In the genomic region with DNA sequence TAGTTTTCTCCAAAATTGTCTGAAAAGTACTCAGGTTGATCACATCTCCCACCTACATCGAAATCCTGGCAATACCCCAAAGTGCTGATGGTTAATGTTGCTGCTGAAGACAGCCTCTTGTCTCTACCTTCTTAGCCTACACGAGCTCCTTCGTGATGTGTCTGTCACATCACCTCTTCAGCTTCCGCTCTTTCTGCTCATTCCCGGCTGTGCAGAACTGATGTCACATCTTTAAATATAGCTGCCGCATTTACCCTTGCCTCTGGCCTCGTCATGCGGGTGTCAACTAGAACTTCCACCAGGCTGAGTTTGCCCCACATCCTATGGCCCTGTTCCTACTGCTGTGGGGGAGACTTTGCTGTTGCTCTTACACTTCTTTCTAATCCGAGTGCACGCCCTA, we compare ENCODE assay signal across 27 mouse cellular contexts.
DNase-seq lines count a peak whose midpoint lies in the region; ATAC-seq lines count a peak whose summit lies in the region.
"Had no signal": no experiment of that assay in that cellular context is flagged by ENCODE, and none has a peak within 500 bp of the region (broad histone marks: within the 10 kb centered on the region; RNA-seq: fewer than 3 reads in every experiment).

No protein-coding gene starts in this region.

- H3K9ac ChIP-seq in kidney, embryonic 15.5 days = no peak overlapping the region
- H3K9ac ChIP-seq: heart, embryonic 12.5 days; hindbrain, embryonic 14.5 days; limb, embryonic 12.5 days; liver, embryonic 15.5 days; lung, embryonic 14.5 days; midbrain, embryonic 15.5 days had no signal

- no peaks in the 10 kb centered on the region for H3K27me3 ChIP-seq in kidney, embryonic 15.5 days
- H3K27me3 ChIP-seq: heart, embryonic 12.5 days; limb, embryonic 12.5 days; midbrain, embryonic 15.5 days had no signal

- 0 out of 2 replicates have a peak, but pooled peaks cover 3% of the 10 kb centered on the region for H3K4me1 ChIP-seq in kidney, embryonic 15.5 days
- H3K4me1 ChIP-seq: limb, embryonic 12.5 days; liver, embryonic 15.5 days; midbrain, embryonic 15.5 days had no signal

- H3K27ac ChIP-seq in kidney, embryonic 15.5 days = no peak overlapping the region
- H3K27ac ChIP-seq: hindbrain, embryonic 14.5 days; layer of hippocampus, adult 2 months; limb, embryonic 12.5 days; liver, embryonic 15.5 days; midbrain, embryonic 15.5 days; stomach, postnatal 0 days had no signal

- no peak overlapping the region for H3K4me3 ChIP-seq in kidney, embryonic 15.5 days (replicated peaks)
- H3K4me3 ChIP-seq: erythroblast, embryonic 14.5 days; heart, embryonic 12.5 days; layer of hippocampus, adult 2 months; limb, embryonic 12.5 days; liver, embryonic 15.5 days; midbrain, embryonic 15.5 days had no signal

- WGBS in kidney, embryonic 15.5 days = 76% methylated on average over 10 of the region's 10 CpGs

- no peak overlapping the region for H3K4me2 ChIP-seq in kidney, embryonic 15.5 days
- H3K4me2 ChIP-seq: heart, embryonic 12.5 days; hindbrain, embryonic 14.5 days; limb, embryonic 12.5 days; liver, embryonic 15.5 days; lung, embryonic 14.5 days; midbrain, embryonic 15.5 days had no signal

- no peaks in the 10 kb centered on the region for H3K36me3 ChIP-seq in kidney, embryonic 15.5 days
- H3K36me3 ChIP-seq: G1E; heart, embryonic 12.5 days; limb, embryonic 12.5 days; liver, embryonic 15.5 days; midbrain, embryonic 15.5 days had no signal

- ATAC-seq in kidney, embryonic 15.5 days (replicated peaks; ENCODE audit: low FRiP score) = no peak
- ATAC-seq: forebrain, embryonic 16.5 days; midbrain, embryonic 15.5 days had no signal

- H3K9me3 ChIP-seq in kidney, embryonic 15.5 days (replicated peaks) = no peaks in the 10 kb centered on the region
- H3K9me3 ChIP-seq: G1E; heart, embryonic 12.5 days; limb, embryonic 12.5 days; liver, embryonic 15.5 days; midbrain, embryonic 15.5 days had no signal

- DNase-seq in heart, adult 11 months = peak; percentile 90
- no peak for DNase-seq in heart, adult 8-10 months (ENCODE audit: low spot score)
- peak; percentile 49 for DNase-seq in layer of hippocampus, adult 9-11 months
- no peak for DNase-seq in layer of hippocampus, adult 18-20 months (ENCODE audit: low spot score in 2 of 2)
- peak; percentile 19 for DNase-seq in thymus, postnatal 14 days
- no peak for DNase-seq in thymus, postnatal 25 days
- DNase-seq in thymus, postnatal 4 days = peak; percentile 28
- DNase-seq: adrenal gland, postnatal 14 days; cerebellum, adult 11-12 months; cerebellum, adult 9-11 months; gastrocnemius, postnatal 10 days; kidney, adult 11 months; kidney, postnatal 25 days; lung, postnatal 14 days; right cerebral cortex, postnatal 4 days had no signal

Comparison
In these comparisons a context has a peak if more than half of its experiments do, and no peak if none do; other contexts are left out.
1. DNase-seq: peak in heart, adult 11 months (single experiment), layer of hippocampus, adult 9-11 months (single experiment), thymus, postnatal 14 days (single experiment) and thymus, postnatal 4 days (single experiment); none in heart, adult 8-10 months (single experiment), layer of hippocampus, adult 18-20 months (0 of 2) and thymus, postnatal 25 days (single experiment).